Mouse (Mus musculus) c-Kit-positive CD71-positive TER-119-negative erythroid progenitor cells, embryonic 14.5 days (primary cell): ENCODE measurements around the gene Tbc1d2b.
A peak's percentile ranks its signal among the peaks of the same experiment; 100 is the strongest.

Experiments
- DNase-seq: peaks from one replicate; pipeline ENCODE4 v3.0.0-alpha.2; 2013; ENCODE audit warnings: low read depth

The Tbc1d2b gene

GRCm38 (mm10) chr9:90242291-90242690, 28.3 kb downstream of the Tbc1d2b start:
- DNase-seq: no peak

GRCm38 (mm10) chr9:90241618-90242017, 29.0 kb downstream of the Tbc1d2b start:
- DNase-seq: no peak

- DNase-seq: no peak
These were observed 29.6 kb downstream of the Tbc1d2b start for GRCm38 (mm10) chr9:90241041-90241440.

GRCm38 (mm10) chr9:90240560-90240959, 30.0 kb downstream of the Tbc1d2b start:
- DNase-seq: no peak

GRCm38 (mm10) chr9:90237232-90238062, 33.2 kb downstream of the Tbc1d2b start:
- peak; percentile 92 for DNase-seq

- DNase-seq: no peak
These were observed 33.8 kb downstream of the Tbc1d2b start for GRCm38 (mm10) chr9:90236817-90237216.

GRCm38 (mm10) chr9:90235258-90235882, 35.2 kb downstream of the Tbc1d2b start:
- DNase-seq: no peak

- no peak for DNase-seq
These were observed 35.8 kb downstream of the Tbc1d2b start for GRCm38 (mm10) chr9:90234786-90235185.

GRCm38 (mm10) chr9:90233906-90234419, 36.6 kb downstream of the Tbc1d2b start:
- DNase-seq: no peak

- DNase-seq: no peak
These were observed 37.6 kb downstream of the Tbc1d2b start for GRCm38 (mm10) chr9:90232781-90233690.

GRCm38 (mm10) chr9:90227171-90227570, 43.4 kb downstream of the Tbc1d2b start:
- DNase-seq: no peak

GRCm38 (mm10) chr9:90226742-90227096, 43.9 kb downstream of the Tbc1d2b start:
- no peak for DNase-seq

GRCm38 (mm10) chr9:90226081-90226741, 44.4 kb downstream of the Tbc1d2b start:
- DNase-seq: no peak

GRCm38 (mm10) chr9:90222275-90222674, 48.3 kb downstream of the Tbc1d2b start:
- DNase-seq: no peak

- no peak for DNase-seq
These were observed 53.1 kb downstream of the Tbc1d2b start for GRCm38 (mm10) chr9:90217501-90217900.

- no peak for DNase-seq
These were observed 54.2 kb downstream of the Tbc1d2b start for GRCm38 (mm10) chr9:90216259-90217001.

GRCm38 (mm10) chr9:90213127-90213526, 57.5 kb downstream of the Tbc1d2b start:
- DNase-seq: no peak

GRCm38 (mm10) chr9:90208655-90209054, 61.9 kb downstream of the Tbc1d2b start:
- DNase-seq: no peak

GRCm38 (mm10) chr9:90207808-90208207, 62.8 kb downstream of the Tbc1d2b start:
- DNase-seq: no peak

GRCm38 (mm10) chr9:90206500-90206899, 64.1 kb downstream of the Tbc1d2b start:
- DNase-seq: peak; percentile 76

- DNase-seq: no peak
These were observed 66.1 kb downstream of the Tbc1d2b start for GRCm38 (mm10) chr9:90204396-90204915.
